ENCODE assay signal across 17 mouse cellular contexts in the genomic region with DNA sequence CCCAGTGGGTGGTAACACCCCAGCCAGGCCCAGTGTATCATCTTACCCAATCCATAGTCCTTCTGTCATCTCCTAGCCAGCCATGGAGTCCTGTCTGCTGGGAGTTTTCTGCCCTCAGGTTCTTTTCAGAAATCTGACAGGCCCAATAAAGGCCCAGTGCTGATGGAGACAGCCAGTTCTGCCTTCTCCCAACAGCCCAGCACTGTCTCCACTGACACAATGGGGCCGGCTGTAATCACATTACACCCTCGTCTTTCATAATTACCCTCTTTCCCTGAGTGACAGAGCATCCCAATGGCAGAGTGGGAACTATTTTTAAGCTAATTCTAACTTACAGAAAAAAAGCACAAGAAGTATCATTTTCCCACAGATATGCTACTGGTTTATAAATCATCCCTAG.
"Had no signal": no experiment of that assay in that cellular context is flagged by ENCODE, and none has a peak within 500 bp of the region (broad histone marks: within the 10 kb centered on the region; RNA-seq: fewer than 3 reads in every experiment).

No protein-coding gene starts in this region.

- ATAC-seq: intestine, postnatal 0 days; liver, postnatal 0 days had no signal

- H3K36me3 ChIP-seq: limb, embryonic 15.5 days; liver, embryonic 13.5 days; lung, embryonic 15.5 days; neural tube, embryonic 12.5 days had no signal

- H3K9ac ChIP-seq: limb, embryonic 15.5 days; liver, embryonic 13.5 days; liver, postnatal 0 days; lung, embryonic 15.5 days; neural tube, embryonic 12.5 days had no signal

- H3K9me3 ChIP-seq: limb, embryonic 15.5 days; liver, embryonic 13.5 days; lung, embryonic 15.5 days; megakaryocyte, embryonic 14.5 days; neural tube, embryonic 12.5 days had no signal

- H3K4me1 ChIP-seq: limb, embryonic 15.5 days; liver, embryonic 13.5 days; lung, embryonic 15.5 days; megakaryocyte, embryonic 14.5 days; neural tube, embryonic 12.5 days had no signal

- H3K4me2 ChIP-seq: limb, embryonic 15.5 days; liver, embryonic 13.5 days; lung, embryonic 15.5 days; neural tube, embryonic 12.5 days had no signal

- H3K4me3 ChIP-seq: limb, embryonic 15.5 days; liver, embryonic 13.5 days; lung, embryonic 15.5 days; megakaryocyte, embryonic 14.5 days; neural tube, embryonic 12.5 days had no signal

- H3K27ac ChIP-seq: kidney, postnatal 0 days; limb, embryonic 15.5 days; liver, embryonic 13.5 days; lung, embryonic 15.5 days; macrophage; neural tube, embryonic 12.5 days; stomach, postnatal 0 days had no signal

- H3K27me3 ChIP-seq: limb, embryonic 15.5 days; liver, embryonic 13.5 days; lung, embryonic 15.5 days; neural tube, embryonic 12.5 days had no signal

- DNase-seq: kidney, adult 8-10 months; kidney, postnatal 36 days; layer of hippocampus, adult 9-11 months; layer of hippocampus, postnatal 36 days; liver, embryonic 13.5 days; liver, postnatal 0 days; lung, postnatal 14 days; spleen, adult 18-20 months; thymus, postnatal 14 days had no signal
